Mouse (Mus musculus) lung, postnatal 0 days (tissue): ENCODE measurements around the gene Rtp4.

Source experiments
- CTCF ChIP-seq: IDR thresholded peaks from 2 replicates; pipeline ENCODE4 v1.5.1; 2016; ENCODE audit warnings: antibody characterized with exemption, mild to moderate bottlenecking
- EP300 ChIP-seq: IDR thresholded peaks from 2 replicates; pipeline ENCODE4 v1.6.1; 2016; ENCODE audit warnings: antibody characterized with exemption, mild to moderate bottlenecking, control low read depth

DNA sequence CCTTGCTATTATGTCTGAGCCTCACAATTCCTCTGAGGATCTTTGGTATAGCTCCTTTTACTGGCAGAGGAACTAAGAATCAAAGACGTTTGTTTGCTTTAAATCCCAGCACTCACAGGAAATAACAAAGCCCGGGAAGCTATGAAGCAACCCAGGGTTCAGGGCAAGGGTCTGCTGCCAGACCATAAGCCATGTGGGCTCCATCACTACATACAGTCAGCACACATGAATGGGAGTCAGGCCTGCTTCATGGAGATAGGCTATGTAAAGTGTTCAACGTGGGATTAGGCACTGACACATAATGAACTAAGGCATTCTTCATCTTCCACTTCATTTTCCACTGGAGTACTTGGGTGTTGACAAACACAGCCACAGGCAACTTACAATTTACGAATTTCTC lies 21.0 kb downstream of the Rtp4 start:
- TF ChIP-seq CTCF (no peak), EP300 (no peak)
